Mouse (Mus musculus): ENCODE measurements around the gene Cbl.

The Cbl gene

GRCm38 (mm10) chr9:44233802-44234478 is at the start of gene Cbl:
Gene Cbl (minus strand): TSS chr9:44234049.
- DNase-seq = peak; percentile 99

GRCm38 (mm10) chr9:44283183-44283582 is 49.3 kb upstream of the Cbl start:
- DNase-seq = no peak

GRCm38 (mm10) chr9:44269973-44270372 is 36.1 kb upstream of the Cbl start:
- DNase-seq = no peak

- no peak for DNase-seq
These were observed 35.2 kb upstream of the Cbl start for GRCm38 (mm10) chr9:44269077-44269476.

- DNase-seq = no peak
These were observed 34.6 kb upstream of the Cbl start, which contains the start of gene Nlrx1 for GRCm38 (mm10) chr9:44268432-44268831. Gene Nlrx1 (minus strand): TSS chr9:44268599.

- peak; percentile 84 for DNase-seq
These were observed 34.1 kb upstream of the Cbl start for GRCm38 (mm10) chr9:44268027-44268360.

GRCm38 (mm10) chr9:44267319-44268026 is 33.6 kb upstream of the Cbl start:
- DNase-seq = no peak

- DNase-seq = peak; percentile 60
These were observed 32.8 kb upstream of the Cbl start for GRCm38 (mm10) chr9:44266478-44267226.

GRCm38 (mm10) chr9:44261388-44261787 is 27.5 kb upstream of the Cbl start:
- DNase-seq = no peak

- DNase-seq = no peak
These were observed 25.2 kb upstream of the Cbl start for GRCm38 (mm10) chr9:44259014-44259413.

- DNase-seq = no peak
These were observed 22.4 kb upstream of the Cbl start for GRCm38 (mm10) chr9:44256213-44256612.

- DNase-seq = no peak
These were observed 21.3 kb upstream of the Cbl start for GRCm38 (mm10) chr9:44255136-44255521.

- DNase-seq = no peak
These were observed 20.8 kb upstream of the Cbl start for GRCm38 (mm10) chr9:44254508-44255135.

- no peak for DNase-seq
These were observed 19.6 kb upstream of the Cbl start for GRCm38 (mm10) chr9:44253441-44253840.

- no peak for DNase-seq
These were observed 17.5 kb upstream of the Cbl start, which contains the start of gene Pdzd3 for GRCm38 (mm10) chr9:44251314-44251713. Gene Pdzd3 (minus strand): TSS chr9:44251471.

- DNase-seq = no peak
These were observed 16.6 kb upstream of the Cbl start for GRCm38 (mm10) chr9:44250445-44250844.

GRCm38 (mm10) chr9:44249181-44250146 is 15.6 kb upstream of the Cbl start:
- peak; percentile 71 for DNase-seq

GRCm38 (mm10) chr9:44247907-44248306 is 14.1 kb upstream of the Cbl start:
- DNase-seq = no peak

GRCm38 (mm10) chr9:44243621-44244020 is 9.8 kb upstream of the Cbl start:
- no peak for DNase-seq

- no peak for DNase-seq
These were observed 7.6 kb upstream of the Cbl start for GRCm38 (mm10) chr9:44241418-44241817.

- DNase-seq = no peak
These were observed 7.1 kb upstream of the Cbl start for GRCm38 (mm10) chr9:44240911-44241310.

GRCm38 (mm10) chr9:44240399-44240798 is 6.5 kb upstream of the Cbl start, which contains the start of gene Ccdc153:
Gene Ccdc153 (plus strand): TSS chr9:44240676.
- no peak for DNase-seq
